23 mouse cellular contexts compared by ENCODE assay signal in genomic region chr17:30904096-30904495, GRCm38 (mm10). TPM values are rescaled to one million over a fixed set of nuclear protein-coding genes. Genes with fewer than 3 reads are reported as not detected.
DNase-seq lines count a peak whose midpoint lies in the region; ATAC-seq lines count a peak whose summit lies in the region.
"Had no signal": no experiment of that assay in that cellular context is flagged by ENCODE, and none has a peak within 500 bp of the region (broad histone marks: within the 10 kb centered on the region; RNA-seq: fewer than 3 reads in every experiment).

No protein-coding gene starts in this region.

- peaks cover 21% of the 10 kb centered on the region for H3K27me3 ChIP-seq in lung, embryonic 16.5 days (ENCODE audit: control insufficient read depth, insufficient read depth, low read depth, low read length)

- no peak overlapping the region for H3K27ac ChIP-seq in lung, embryonic 16.5 days (ENCODE audit: low read length)
- H3K27ac ChIP-seq: embryonic facial prominence, embryonic 12.5 days; forebrain, embryonic 15.5 days; heart, embryonic 13.5 days had no signal

- peak; percentile 54 for DNase-seq in kidney, postnatal 10 days
- no peak for DNase-seq in kidney, adult 8-10 months
- no peak for DNase-seq in lung, adult 18-20 months
- DNase-seq in A20 (ENCODE audit: low read depth, low spot score): peak; percentile 21
- peak; percentile 47 to 68 for DNase-seq in kidney, postnatal 25 days
- no peak for DNase-seq in ovary, postnatal 10 days (ENCODE audit: low spot score)
- DNase-seq in heart, postnatal 36 days: no peak
- DNase-seq: adrenal gland, postnatal 10 days; B cell, adult 2 months; cerebellum, adult 11 months; cerebellum, adult 9-10 months; cerebellum, postnatal 25 days; gastrocnemius, postnatal 36 days; heart, adult 11 months; heart, postnatal 4 days had no signal

- intact Hi-C loops in heart, postnatal 36 days (cut with DNase I): no loop called here

- H3K9ac ChIP-seq in lung, embryonic 16.5 days (ENCODE audit: low read length): no peak overlapping the region
- H3K9ac ChIP-seq: embryonic facial prominence, embryonic 12.5 days; forebrain, embryonic 15.5 days; heart, embryonic 13.5 days had no signal

- peaks cover 6% of the 10 kb centered on the region; the same call in 1 of the 2 replicates for H3K4me1 ChIP-seq in lung, embryonic 16.5 days (replicated peaks; ENCODE audit: control insufficient read depth, insufficient read depth, low read length)

- H3K4me3 ChIP-seq in lung, embryonic 16.5 days (ENCODE audit: low read length): peak overlapping the region; percentile 28; the same call in 1 of the 2 replicates
- H3K4me3 ChIP-seq: embryonic facial prominence, embryonic 12.5 days; forebrain, embryonic 15.5 days; heart, embryonic 13.5 days had no signal

- 59% methylated on average over 2 of the region's 2 CpGs for WGBS in lung, embryonic 16.5 days

- H3K9me3 ChIP-seq in lung, embryonic 16.5 days (ENCODE audit: control insufficient read depth, low read length): no peaks in the 10 kb centered on the region
- H3K9me3 ChIP-seq: embryonic facial prominence, embryonic 12.5 days; forebrain, embryonic 15.5 days had no signal

- peak overlapping the region; percentile 80 for H3K4me2 ChIP-seq in lung, embryonic 16.5 days (ENCODE audit: low read depth, low read length)
- H3K4me2 ChIP-seq: embryonic facial prominence, embryonic 12.5 days; forebrain, embryonic 15.5 days; heart, embryonic 13.5 days had no signal

- H3K36me3 ChIP-seq in lung, embryonic 16.5 days (ENCODE audit: control insufficient read depth, insufficient read depth, low read length): no peaks in the 10 kb centered on the region
- H3K36me3 ChIP-seq: embryonic facial prominence, embryonic 12.5 days; forebrain, embryonic 15.5 days; G1E; heart, embryonic 13.5 days had no signal

- ATAC-seq in lung, embryonic 16.5 days (ENCODE audit: low read depth): no peak
- ATAC-seq: CD4-positive, CD25-positive, alpha-beta regulatory T cell, adult 4 months; forebrain, embryonic 15.5 days had no signal

RNA-seq across cellular contexts. Expression of gene Glp1r, which starts 2.5 kb away (rescaled TPM):
- polyA plus RNA-seq in lung, embryonic 16.5 days (2015; fragmentation: Nextera tagmentation; extraction: Ambion mirVana): 12.7 and 12.9 TPM in 2 replicates
- under 1 TPM; 0.19 to 0.41 TPM for total RNA-seq in heart, postnatal 36 days (2021)
- total RNA-seq: gastrocnemius, adult 8-10 months; gastrocnemius, postnatal 36 days had no signal
- polyA plus RNA-seq: embryonic facial prominence, embryonic 12.5 days; G1E had no signal

RNA-seq across cellular contexts. Expression of gene Umodl1, which starts 50.3 kb away (rescaled TPM):
- 0.44 and 0.74 TPM in 2 replicates for polyA plus RNA-seq in lung, embryonic 16.5 days (2015; fragmentation: Nextera tagmentation; extraction: Ambion mirVana)
- total RNA-seq in heart, postnatal 36 days (2021): not detected
- total RNA-seq: gastrocnemius, adult 8-10 months; gastrocnemius, postnatal 36 days; heart, postnatal 4 days had no signal
- polyA plus RNA-seq: CD4-positive, CD25-positive, alpha-beta regulatory T cell, adult 4 months; forebrain, embryonic 15.5 days; G1E; heart, postnatal 0 days had no signal

Comparison
In these comparisons a context has a peak if more than half of its experiments do, and no peak if none do; other contexts are left out.
1. DNase-seq: peak in kidney, postnatal 10 days (single experiment), A20 (single experiment) and kidney, postnatal 25 days (2 of 2); none in kidney, adult 8-10 months (0 of 2), lung, adult 18-20 months (0 of 2), ovary, postnatal 10 days (single experiment) and heart, postnatal 36 days (0 of 2).